Mouse (Mus musculus) CD4-positive, CD25-positive, alpha-beta regulatory T cell, adult 4 months (primary cell): ENCODE data around the gene St13. TPM values are rescaled to one million over a fixed set of nuclear protein-coding genes. Genes with fewer than 3 reads are reported as not detected.

Experiments
- polyA plus RNA-seq, 2 experiments: library from polyadenylated mRNA; unstranded; fragments of 100-300 nt; shearing (Covaris generic); gene quantifications; one replicate each; pipeline ENCODE4 v1.2.1; 2017

Gene St13
- polyA plus RNA-seq, 2 experiments from 2014 or later: 177 to 187 TPM

Other genes starting within 250 kb of the St13 start
- gene Mrtfa, start 209.3 kb downstream of the St13 start, polyA plus RNA-seq: 10 to 100 TPM; 41.0 to 78.2 TPM
- not detected for gene Mchr1, start 164.6 kb downstream of the St13 start, polyA plus RNA-seq
- gene Slc25a17, start 39.3 kb downstream of the St13 start, polyA plus RNA-seq: 100 to 1,000 TPM in 1 of 2 experiments, 10 to 100 TPM in 1; 83.2 to 102 TPM
- 10 to 100 TPM in 1 of 2 experiments, 1 to 10 TPM in 1; 8.3 to 13.1 TPM for gene Xpnpep3, start 61 bp upstream of the St13 start, polyA plus RNA-seq
- gene Dnajb7, start 8.2 kb upstream of the St13 start, polyA plus RNA-seq: 1 to 10 TPM; 3.2 to 4.3 TPM
- gene Rbx1, start 66.2 kb upstream of the St13 start, polyA plus RNA-seq: 100 to 1,000 TPM; 269 to 371 TPM
- gene Ep300, start 185.3 kb upstream of the St13 start, polyA plus RNA-seq: 10 to 100 TPM; 15.9 to 18.2 TPM